Mouse (Mus musculus) hindlimb bud, embryonic 11.5 days (tissue): ENCODE results near the gene Nipal3.

Experiments
- DNase-seq: peaks from one replicate; pipeline ENCODE4 v3.0.0-alpha.2; 2012; ENCODE audit warnings: low read depth, low spot score; ENCODE audit errors: extremely low spot score

The Nipal3 gene

DNA sequence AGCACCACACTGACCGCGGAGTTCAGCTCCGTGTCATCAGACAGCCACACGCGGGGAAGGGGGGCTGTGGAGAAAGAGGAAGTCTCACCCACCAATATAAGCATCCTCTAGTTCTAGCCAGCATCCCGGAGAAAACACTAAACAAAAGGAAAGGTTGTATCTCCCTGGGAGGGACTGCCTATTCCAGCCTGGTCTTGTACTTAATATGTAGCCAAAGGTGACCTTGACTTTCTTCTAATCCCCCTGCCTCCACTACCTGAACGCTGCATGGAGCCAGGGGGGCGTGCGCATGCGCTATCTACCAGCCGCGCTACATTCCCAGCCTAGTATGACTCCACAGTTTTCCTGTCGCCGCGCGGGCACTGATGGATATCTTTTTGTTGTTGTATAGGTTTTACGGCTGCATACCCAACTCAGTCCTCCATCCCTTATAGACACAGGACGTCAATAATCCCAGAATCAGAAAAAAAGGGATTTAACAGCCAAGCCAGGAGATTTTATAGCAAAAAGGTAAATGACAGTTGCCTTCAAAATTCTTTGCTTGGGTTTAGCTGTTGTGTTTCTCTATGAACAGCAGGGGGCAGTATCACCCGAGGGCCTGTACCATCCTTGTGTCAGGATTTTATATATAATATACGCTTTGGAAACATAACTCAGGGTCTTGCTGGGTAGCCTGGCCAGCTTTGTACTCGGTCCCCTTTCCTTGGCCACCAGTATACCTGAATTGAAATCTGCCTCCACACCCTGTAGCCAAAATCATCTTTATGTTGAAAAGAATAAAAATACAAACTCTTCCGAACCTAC is 12.9 kb upstream of the Nipal3 start:
- DNase-seq = peak; percentile 57

- no peak for DNase-seq
Measured at GRCm38 (mm10) chr4:135505794-135506193, 11.0 kb upstream of the Nipal3 start.

- DNase-seq = no peak
Measured at GRCm38 (mm10) chr4:135501587-135501986, 6.7 kb upstream of the Nipal3 start.

GRCm38 (mm10) chr4:135499831-135500230 is 5.0 kb upstream of the Nipal3 start:
- no peak for DNase-seq

- DNase-seq = no peak
Measured at GRCm38 (mm10) chr4:135498136-135498535, 3.3 kb upstream of the Nipal3 start.

DNA sequence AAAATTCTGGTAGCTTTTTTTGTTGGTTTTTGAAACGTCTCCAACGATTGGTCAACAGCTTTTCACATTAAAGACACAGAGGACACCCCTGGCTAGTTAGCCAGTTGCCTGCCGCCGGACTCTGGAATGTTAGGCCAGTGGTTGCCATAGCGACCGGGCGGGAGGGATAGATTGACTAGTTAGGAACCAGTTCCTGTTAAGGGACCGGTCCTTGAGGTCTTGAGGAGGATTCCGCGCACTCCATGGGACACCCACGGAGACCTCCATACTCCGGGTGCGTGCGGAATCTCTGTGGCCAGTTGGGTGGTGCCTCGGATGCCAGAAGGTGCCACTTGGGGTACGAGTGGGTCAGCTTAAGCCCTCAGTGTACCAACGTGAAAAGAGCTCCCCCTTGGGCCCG is 972 bp upstream of the Nipal3 start:
- DNase-seq = peak; percentile 26

- DNase-seq = no peak
Measured at GRCm38 (mm10) chr4:135495397-135495791, 556 bp upstream of the Nipal3 start.

DNA sequence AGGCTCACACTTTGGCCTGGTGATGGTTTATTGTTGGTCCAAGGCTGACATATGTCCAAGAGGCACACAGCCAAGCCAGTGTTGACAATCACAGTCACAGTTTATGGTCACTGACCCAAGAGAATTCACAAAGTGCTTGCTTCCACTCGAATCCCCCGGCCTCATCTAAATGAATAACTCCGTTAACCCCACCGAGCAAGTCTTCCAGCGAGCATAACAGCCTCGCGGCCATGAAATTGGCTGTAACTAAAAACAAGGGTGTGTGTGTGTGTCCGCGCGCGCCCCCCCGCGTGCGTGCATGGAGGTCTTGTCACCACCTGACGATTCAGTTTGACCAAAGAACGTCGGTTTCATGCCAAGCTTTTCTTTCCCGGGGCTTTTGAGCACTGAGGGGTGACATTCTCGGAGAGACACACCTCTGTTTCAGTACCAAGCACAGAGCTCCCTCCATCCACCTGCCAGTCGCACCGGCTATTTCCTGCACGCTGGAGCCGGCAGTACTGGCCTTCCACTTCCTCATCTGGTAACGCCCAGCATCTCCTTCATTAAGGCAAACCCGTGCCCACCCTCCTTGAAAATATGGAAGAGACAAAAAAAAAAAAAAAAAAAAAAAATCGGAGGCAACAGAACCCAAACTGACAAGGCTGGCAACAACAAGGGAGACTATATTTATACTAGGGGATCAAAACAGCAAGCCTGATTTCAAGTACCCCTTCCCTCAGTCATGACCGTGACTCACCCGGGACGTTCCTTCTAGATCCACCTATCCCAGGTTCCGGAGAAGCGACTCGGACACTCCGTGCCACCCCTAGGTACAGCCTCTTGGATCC is 932 bp downstream of the Nipal3 start:
- no peak for DNase-seq

- no peak for DNase-seq
Measured at GRCm38 (mm10) chr4:135493271-135493670, 1.6 kb downstream of the Nipal3 start.

DNA sequence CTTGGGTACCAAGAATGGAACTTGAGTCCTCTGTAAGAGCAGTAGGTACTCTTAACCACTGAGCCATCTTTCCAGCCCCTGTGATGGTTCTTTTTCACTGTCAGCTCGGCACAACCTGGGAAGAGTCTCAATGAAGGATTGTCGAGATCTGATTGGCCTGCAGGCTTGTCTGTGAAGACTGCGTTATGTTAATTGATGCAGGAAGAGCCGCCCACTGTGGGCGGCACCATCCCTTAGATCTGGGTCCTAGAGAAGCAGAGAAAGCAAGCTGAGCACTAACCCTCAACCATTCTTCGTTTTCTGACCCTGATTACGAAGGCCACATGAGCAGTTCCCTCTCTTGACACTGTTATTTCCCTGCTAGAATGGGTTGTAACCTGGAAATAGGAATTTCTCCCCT is 5.6 kb downstream of the Nipal3 start:
- DNase-seq = no peak

DNA sequence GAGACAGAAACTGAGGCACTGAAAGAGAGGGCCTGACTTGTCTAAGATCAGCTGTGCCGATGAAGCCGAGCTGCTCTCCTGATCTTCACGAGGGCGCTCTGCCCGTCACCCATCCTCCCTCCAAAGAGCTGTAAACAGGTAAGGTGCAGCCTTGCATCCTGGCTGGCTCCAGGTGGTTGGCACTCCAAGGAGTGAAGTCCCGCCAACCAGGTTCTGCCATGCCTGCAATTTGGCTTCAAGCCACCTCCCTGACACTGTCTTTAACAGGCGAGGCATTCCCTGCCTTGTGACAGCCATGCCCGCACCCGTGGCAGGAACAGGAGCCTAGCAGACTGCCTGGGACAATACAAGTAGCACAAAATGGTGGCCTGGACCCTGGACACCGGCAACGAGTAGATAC is 8.5 kb downstream of the Nipal3 start:
- DNase-seq = no peak

GRCm38 (mm10) chr4:135485086-135485485 is 9.8 kb downstream of the Nipal3 start:
- no peak for DNase-seq

GRCm38 (mm10) chr4:135480370-135480769 is 14.5 kb downstream of the Nipal3 start:
- no peak for DNase-seq

- no peak for DNase-seq
Measured at GRCm38 (mm10) chr4:135477851-135478250, 17.0 kb downstream of the Nipal3 start.

GRCm38 (mm10) chr4:135463406-135463805 is 31.4 kb downstream of the Nipal3 start:
- no peak for DNase-seq

DNA sequence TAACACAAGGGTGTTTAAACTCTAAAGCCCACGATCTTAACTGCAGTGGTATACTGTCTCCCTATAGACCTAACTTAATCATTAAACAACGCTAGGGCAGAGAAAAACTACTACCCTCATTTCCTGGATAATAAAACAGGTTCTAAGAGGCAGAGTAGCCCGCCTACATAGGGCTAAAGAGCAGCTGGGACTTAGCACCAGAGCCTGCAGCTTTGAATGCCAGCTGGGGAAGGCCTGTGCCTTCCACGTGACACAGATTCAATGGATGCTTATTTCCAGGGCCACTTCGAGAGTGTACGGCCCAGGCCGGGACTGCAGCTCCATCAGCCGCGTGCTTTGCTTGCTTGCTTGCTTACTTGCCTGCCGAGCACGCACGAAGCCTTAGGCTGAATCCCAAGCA is 41.3 kb downstream of the Nipal3 start:
- no peak for DNase-seq

DNA sequence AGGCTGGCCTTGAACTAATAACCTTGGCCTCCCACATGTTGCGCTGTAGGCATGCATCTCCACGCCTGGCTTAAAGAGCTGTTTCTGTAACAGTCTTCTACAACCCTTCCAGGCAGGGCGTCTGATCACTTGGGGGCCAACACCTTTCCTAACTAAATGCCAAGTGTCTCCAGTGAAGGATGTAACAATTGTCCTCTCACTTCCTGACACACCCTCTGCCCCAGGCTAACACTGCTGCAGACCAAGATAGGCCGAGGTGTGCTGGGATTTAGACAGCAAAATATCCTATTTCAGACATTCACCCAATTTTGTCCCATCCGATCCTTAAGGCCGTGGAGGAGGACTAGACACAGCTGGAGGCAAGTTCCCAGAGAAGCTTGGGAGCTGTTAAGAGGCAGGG is 41.7 kb downstream of the Nipal3 start:
- DNase-seq = no peak

DNA sequence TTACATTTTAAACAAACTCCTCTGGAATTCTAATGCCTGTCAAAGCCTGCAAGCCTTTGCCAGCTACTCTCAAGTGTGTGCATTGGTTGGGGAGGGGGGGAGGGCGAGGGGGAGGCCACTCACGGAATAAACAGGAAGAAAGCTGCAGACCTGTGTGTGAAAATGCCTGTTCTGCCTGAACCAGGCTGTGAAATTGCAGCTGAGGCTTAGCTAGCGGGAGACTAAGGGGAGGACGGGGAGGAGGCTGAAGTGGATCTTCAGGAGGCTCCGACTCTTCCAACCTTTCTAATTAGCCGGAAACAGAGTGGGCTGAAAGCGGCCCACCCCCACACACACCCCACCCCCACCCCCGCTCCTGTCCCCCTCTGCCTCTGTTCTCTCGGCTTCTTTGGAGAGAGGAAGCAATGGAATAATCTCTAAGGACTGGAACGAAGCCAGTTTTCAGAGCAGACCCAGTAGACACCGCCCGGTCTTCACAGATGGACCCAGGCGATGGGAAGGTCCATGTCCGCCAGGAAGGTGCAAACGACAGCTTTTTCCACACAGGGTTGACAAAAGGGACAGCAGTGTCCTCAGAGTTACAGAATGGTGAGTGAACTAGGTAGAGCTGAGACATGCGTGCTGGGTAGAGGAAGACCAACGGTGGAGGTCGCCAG is 43.4 kb downstream of the Nipal3 start:
- no peak for DNase-seq

DNA sequence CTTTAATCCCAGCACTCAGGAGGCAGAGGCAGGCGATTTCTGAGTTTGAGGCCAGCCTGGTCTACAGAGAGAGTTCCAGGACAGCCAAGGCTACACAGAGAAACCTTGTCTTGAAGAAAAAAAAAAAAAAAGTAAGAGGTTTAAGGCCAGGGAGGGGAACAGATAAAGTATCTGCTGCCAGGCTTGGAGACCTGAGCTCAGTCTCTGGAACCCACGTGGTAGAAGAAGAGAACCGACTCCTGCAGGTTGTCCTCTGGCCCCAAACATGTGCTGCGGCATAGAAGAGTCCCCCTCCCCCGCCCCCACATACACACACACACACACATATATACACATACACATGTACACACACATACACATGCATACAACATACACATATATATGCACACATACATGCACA is 52.4 kb downstream of the Nipal3 start:
- DNase-seq = no peak

DNA sequence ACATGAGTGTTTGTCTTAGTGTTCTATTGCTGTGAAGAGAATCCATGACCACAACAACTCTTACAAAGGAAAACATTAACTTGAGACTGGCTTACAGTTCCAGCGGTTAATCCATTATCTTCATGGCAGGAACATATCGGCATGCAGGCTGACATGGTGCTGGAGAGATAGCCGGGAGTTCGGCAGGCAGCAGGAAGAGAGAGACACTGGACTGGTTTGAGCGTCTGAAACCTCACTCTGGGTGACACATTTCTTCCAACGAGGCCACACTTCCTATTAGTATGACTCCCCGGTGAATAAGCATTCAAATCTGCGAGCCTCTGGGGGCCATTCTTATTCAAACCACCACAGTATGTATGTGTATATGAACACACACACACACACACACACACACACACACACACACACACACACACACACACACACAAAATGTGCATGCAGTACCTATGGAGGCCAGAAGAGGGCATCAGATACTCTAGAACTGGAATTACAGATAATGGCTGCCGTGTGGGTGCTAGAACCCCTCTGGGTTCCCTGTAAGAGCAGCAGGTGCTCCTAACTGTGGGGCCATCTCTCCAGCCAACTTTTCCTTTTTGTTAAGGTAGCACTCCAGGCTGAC is 54.8 kb downstream of the Nipal3 start:
- DNase-seq = no peak

DNA sequence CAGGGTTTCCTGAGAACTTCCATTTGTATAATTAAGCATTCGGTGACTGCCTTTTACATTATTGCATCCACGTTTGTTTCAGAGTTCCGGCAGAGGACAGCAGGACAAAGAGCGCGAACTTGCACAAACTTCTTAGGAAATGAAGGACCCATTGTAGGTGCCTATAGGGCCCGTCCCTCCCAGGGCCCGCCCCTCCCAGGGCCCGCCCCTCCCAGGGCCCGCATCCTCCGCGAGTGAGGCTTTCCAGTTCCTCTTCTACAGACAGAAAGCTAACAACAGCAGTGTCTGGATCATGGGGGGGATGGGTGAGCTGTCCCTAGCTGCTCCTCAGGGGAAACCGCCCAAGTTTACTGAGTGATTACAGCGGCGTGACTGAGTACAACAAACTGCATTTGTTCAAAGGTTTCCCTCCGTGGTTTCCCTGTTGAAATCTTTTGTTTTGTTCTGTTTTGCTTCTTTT is 55.6 kb downstream of the Nipal3 start:
- no peak for DNase-seq
